Mouse (Mus musculus): ENCODE measurements around the gene Armc3. TPM values are rescaled to one million over a fixed set of nuclear protein-coding genes. Genes with fewer than 3 reads are reported as not detected.

The Armc3 gene
- polyA plus RNA-seq (2017; shearing (Covaris generic)) = 3.5 TPM

GRCm38 (mm10) chr2:19198452-19199365 is at the start of gene Armc3:
TSS of gene Armc3 (plus strand) at chr2:19199302.

Other genes with a start within 250 kb of the Armc3 start
- gene Pip4k2a, start 201.2 kb upstream of the Armc3 start, polyA plus RNA-seq (2017; shearing (Covaris generic)) = 123 TPM
- 0.51 TPM for gene 4930426L09Rik, start 201.0 kb upstream of the Armc3 start, polyA plus RNA-seq (2017; shearing (Covaris generic))
- 10.6 TPM for gene Msrb2, start 172.1 kb downstream of the Armc3 start, polyA plus RNA-seq (2017; shearing (Covaris generic))
- not detected for gene Ptf1a, start 246.4 kb downstream of the Armc3 start, polyA plus RNA-seq (2017; shearing (Covaris generic))